Mouse (Mus musculus): ENCODE data around the gene Slc7a6.

Gene Slc7a6

DNA sequence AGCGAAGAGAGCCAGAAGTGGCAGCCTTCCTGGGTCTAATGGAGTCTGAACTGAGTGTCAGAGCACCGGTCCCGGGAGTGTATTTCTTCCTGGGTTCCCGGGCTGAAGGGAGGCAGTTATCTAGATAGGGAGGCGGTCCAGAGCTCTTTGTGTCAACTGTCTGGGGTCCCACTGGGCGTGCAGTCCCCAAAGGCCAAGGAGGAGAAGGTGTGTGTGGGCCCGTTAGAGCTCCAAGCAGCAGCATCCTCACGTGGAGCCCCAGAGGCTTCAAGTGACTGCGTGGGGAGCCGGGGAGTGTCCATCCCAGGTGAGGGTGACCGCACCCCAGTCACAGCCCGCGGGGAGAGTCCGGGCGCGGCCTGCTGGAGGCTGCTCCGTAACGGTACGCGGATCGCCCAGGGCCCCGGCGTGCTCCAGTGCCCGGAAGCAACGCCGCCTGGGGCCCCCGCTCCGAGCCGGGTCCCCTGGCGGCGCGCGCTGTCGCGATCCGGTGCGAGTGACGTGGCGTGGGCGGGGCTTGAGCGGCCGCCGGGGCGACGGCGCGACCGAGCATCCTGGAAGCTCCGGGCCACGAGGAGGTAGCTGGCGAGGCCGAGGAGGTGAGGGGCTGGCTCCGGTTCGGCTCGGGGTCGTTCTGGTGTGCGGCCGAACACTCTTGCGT is at the start of gene Slc7a6:
TSS of gene Slc7a6 (plus strand) at position 502 of the 661 bp plus-strand sequence.
- DNase-seq = peak; percentile 82 to 94

DNA sequence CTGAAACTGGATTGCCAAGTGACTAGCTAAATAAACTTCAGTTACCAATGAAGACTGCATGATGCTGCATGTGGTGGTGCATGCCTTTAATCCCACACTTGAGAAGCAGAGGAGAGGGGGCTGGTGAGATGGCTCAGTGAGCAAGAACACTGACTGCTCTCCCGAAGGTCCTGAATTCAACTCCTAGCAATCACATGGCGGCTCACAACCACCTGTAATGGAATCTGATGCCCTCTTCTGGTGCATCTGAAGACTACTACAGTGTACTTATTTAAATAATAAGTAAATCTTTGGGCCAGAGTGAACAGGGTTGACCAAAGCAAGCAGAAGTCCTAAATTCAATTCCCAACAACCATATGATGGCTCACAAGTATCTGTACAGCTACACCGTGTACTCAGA is 45.2 kb upstream of the Slc7a6 start:
- no peak for DNase-seq

- no peak for DNase-seq
Measured at GRCm38 (mm10) chr8:106126055-106126454, 42.6 kb upstream of the Slc7a6 start.

- DNase-seq = no peak
Measured at GRCm38 (mm10) chr8:106127054-106127453, 41.6 kb upstream of the Slc7a6 start.

- no peak for DNase-seq
Measured at GRCm38 (mm10) chr8:106127882-106128410, 40.7 kb upstream of the Slc7a6 start.

GRCm38 (mm10) chr8:106129232-106129930 is 39.3 kb upstream of the Slc7a6 start:
- DNase-seq = no peak

- DNase-seq = no peak
Measured at GRCm38 (mm10) chr8:106129997-106130396, 38.7 kb upstream of the Slc7a6 start.

DNA sequence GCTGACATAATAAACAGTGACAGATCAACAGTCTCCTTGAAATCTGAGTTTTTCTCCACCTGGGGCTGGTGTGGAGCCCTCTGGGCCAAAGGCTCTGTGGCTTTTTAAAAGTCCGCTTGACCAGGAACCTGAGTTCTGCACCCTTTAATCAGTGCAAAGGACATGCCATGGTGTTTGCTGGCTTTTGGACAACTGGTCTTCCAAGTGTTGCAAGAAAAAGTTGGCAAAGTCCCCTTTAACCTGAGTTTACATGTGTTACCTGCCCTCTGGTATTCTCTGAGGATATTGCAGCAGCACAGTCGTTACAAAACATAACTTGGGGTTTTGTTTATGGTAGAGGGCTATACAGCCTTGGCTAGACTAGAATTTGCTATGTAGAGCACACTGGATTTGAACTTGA is 38.2 kb upstream of the Slc7a6 start:
- no peak for DNase-seq

- no peak for DNase-seq
Measured at GRCm38 (mm10) chr8:106131021-106131420, 37.6 kb upstream of the Slc7a6 start.

DNA sequence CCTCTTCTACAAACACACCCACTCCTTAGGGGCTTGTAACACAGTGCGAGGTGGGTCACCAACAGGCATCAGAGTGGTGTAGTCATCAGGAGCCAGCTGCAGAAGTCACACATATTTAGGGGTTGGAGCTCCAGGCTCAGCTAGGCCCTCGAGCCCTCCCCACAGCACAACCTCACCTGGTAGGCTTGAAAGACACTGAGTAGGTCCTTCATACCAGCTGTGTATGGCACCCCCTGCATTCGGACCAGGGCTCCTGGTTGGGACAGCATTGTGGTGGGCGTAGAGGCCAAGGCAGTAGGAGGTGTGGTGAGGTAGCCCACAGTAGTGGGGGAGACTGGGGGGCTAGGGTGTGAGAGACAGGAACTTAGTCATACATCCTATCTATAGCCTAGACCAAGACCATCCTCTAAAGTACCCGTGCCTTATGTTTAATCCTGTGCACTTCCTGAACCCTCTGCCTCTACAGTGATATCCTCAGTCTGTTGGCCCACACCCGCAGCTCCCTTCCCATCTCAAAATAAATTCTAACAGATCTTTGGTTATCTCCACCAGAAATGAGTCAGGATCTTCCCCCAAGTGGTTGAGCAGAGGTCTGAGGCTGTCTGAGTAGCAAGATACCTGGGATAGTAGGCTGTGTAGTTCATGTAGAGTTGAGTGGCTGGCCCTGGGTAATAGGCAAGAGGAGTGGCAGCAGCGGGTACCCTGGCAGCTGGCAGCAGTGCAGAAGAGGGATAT is 37.0 kb upstream of the Slc7a6 start:
- DNase-seq = no peak

GRCm38 (mm10) chr8:106132356-106132755 is 36.3 kb upstream of the Slc7a6 start:
- DNase-seq = no peak

DNA sequence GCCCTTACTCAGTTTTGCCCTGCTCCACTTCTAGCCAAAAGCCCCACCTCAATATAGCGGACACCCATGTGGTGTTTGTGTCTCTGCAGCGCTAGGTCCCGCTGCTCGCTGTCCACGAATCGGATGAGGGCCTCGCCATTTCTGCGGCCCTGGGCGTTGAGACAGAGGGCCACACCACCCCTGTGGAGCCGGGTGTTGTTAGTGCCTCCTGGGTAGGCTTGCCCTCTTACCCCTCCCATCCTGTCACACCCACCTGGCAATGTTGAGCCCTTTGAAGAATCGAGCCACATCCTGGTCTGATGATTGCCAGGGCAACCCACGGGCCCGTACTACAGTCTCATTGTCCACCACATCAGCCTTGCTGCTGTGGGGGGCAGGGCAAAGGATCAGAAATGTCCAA is 35.1 kb upstream of the Slc7a6 start:
- DNase-seq = no peak

- no peak for DNase-seq
Measured at GRCm38 (mm10) chr8:106133946-106134345, 34.7 kb upstream of the Slc7a6 start.

DNA sequence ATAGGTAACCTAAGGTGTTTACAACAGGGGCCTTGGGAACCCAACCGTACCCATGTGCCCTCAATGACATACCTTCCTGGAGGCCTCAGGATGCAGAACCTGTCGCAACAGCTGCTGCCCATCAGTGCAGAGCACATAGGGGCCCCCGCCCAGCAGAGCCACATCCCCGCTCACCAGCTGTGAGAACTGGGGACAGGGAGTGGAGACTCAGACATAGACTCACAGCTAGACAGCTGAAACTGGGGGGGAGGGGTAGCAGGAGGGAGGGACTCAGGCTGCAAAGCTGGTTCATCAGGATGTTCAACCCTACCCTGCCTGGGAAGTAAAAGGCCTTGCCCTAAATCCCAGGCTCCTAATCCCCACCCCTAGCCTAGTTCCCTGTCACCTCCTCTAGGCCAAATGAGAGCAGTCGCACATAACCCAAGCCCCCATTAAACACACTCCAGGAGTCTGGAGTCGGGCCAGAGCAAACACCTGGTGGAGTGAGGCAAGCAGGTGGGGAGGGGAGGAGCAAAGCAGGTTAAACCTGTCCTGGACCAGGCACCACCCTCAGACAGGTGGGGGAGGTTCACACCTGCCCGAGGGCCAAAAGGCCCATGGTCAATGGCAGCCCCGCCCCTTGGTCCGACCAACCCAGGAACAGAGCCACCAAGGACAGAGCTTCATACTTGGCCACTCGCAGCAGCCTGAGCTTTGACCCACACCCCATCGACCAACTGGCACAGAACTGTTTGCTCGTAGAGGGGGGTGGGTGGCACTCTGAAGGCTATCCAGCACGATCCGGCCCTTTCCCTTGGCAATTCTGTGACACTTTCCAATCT is 33.7 kb upstream of the Slc7a6 start:
- DNase-seq = no peak

DNA sequence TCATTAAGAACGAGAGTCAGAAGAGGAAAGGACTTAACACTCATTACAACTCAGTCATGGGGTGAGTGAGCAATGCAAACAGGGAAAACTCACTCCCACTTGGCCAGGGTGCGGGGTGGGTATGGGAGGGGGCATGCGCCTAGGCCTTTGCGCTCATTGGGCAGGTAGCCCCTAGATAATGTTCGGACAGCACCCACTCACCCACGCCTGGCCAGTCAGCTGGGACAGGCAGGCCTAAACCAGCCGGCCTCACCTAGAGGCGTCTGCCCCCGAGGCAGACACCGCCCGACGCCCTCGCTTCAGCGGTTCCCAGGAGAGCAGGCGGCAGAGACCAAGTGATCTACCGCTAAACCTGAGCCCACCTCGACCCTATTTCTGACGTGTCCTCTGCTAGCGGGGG is 33.0 kb upstream of the Slc7a6 start:
- no peak for DNase-seq

GRCm38 (mm10) chr8:106136156-106137130 is 32.2 kb upstream of the Slc7a6 start, which contains the start of gene Esrp2:
Gene Esrp2 (minus strand): TSS chr8:106136974.
- DNase-seq = peak in 1 of 2 experiments; percentile 44

DNA sequence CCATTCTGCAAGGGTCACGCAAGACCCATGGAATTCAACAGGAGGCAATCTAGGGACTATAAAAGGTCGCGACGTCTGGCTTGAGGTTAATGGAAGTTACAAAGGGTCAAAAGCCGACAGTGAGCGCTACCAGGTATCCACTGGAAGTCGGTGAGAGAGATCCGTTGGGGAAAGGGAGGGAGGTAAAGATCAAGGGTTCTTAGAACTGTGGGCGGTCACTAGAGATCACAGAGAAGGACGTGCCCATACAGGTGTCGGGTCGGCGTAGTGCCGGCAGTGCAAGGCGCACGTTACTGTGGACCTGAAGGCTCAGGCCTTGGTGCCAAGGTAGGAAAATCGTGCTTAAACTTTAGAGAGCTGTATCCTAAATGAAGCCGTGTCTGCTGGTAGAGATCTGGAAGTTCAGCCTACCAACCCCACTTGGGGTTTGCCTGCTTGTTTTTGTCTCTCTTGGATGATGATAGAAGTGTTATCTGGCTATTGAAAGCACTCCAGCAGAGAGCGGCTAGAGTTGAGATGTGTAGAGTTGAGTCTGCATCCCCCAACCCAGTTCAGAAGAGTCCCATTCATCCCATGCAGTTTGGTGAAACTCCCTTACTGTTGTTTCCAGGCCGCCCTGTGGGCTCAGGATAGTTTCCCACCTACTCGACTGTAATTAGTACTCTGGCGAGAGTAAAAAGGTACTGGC is 31.3 kb upstream of the Slc7a6 start:
- no peak for DNase-seq

- DNase-seq = no peak
Measured at GRCm38 (mm10) chr8:106137906-106138477, 30.7 kb upstream of the Slc7a6 start.

- DNase-seq = no peak
Measured at GRCm38 (mm10) chr8:106138616-106139015, 30.0 kb upstream of the Slc7a6 start.

DNA sequence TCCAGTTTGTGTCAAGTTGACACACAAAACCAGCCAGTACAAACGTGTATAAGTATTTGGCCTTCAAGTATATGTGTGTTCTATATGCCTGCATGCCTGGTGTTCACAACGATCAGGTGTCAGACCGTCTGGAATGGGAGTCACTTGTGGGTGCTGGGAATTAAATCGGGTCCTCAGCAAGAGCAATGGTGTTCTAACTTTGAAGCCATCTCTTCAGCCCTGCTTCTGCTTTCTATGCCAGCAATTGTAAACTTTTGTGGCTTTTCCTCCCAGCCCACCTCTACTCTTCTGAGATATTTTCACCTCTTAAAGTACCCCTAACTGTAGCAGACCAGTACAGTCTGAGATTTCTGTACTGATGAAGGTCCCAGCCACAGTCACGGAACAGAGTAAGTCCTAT is 28.5 kb upstream of the Slc7a6 start:
- no peak for DNase-seq

All from spleen, adult 18-20 months (tissue).